Mouse (Mus musculus) CH12F3 (cell line): ENCODE results near the gene Cercam.
"Not testable (repeated sequence)": the region's sequence is repeated elsewhere in the genome, so short reads cannot be mapped to it uniquely, and the experiment has no call there.

ENCODE experiments used
- in situ Hi-C: fragments of 300-500 bp; cut with MboI; formaldehyde crosslinking; loops from 2 replicates; pipeline ENCODE4 v1.14.3; 2020; ENCODE audit warnings: low sequenced_read_pairs

The Cercam gene

DNA sequence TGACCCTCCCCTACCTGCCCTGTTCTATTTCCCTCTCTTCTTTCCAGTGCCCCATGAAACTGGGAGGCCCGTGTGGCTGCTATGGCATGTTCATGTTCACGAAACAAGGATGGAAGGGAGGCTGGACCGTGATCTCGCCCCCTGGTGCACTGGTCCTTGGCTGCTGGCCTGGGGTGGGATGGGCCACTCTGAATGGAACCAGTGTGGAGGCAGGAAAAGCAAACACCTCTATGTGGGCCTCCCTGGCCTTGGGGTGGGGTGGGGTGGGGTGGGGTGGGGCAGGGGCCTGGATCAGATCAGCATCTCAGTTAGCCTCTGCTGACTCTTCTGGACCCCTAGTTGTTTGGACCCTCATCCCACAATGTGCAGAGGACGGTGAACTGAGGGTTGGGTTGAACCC, 15.2 kb upstream of the Cercam start:
- in situ Hi-C loops = no loop called here

DNA sequence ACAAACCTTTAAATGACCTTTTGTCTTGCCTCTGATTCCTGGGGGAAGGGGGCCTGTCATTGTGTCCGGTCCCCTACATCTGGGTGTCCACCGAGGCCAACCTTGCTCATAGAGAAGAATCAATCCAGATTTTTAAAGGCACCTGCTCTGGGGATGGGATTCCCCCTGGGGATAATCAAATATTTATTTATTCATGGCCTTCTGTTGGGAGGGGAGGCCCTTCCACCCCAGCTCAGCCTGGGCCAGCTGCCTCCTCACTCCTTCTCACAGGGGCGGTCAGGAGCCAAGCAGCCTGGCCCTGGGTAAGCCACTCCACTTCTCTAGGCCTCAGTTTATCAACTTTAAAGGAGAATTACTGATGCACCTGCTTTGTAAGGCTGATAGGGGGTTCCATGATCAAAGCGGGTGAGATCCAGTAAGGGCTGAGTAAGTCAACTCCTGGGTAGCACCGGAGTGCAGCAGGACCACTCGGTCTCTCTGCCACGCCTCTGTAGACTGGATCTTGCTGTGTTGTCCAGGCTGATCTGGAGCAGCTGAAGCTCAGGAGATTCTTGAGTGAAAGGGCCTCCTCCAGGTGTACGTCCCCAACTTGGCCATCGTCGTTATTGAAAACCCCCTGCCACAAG, 13.3 kb upstream of the Cercam start:
- in situ Hi-C loops = no loop called here

DNA sequence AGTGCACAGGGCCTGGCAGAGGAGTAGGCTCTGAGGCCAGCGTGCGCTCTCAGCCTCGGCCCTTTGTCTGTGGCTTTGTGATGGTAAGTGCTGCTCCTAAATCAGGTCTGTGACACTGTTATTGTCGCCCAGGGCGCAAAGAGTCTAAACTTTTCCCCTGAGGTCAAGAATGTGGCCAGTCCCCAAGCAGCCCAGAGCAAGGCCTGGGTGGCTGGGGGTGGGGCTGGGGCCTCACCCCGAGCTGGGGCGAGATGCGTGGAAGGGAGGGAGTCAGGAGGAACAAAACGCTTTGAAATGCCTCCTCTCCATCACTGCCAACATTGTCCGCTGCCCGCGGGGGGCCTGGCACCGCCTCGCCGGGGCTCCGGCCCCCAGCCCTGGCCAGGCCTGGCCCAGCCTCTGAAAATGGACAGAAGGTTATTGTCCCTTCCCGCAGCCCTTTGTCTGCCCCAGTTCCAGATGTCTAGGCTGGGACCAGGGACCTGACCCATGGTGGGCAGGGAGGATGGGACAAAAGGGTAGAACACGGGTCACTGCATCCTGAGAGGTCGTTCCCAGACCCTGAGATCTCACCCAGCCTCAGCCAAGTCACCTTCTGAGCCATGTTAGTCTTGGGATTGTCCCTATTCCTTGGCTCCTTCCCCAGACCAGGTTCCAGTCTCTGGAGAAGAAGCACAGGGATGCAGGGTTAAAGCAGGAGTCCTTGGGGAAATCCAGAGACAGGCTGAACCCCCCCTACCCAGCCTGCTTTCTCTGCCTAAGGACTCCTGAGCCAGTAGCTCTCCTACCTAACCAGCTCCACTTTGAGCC, 12.3 kb upstream of the Cercam start:
- in situ Hi-C loops = no loop called here

DNA sequence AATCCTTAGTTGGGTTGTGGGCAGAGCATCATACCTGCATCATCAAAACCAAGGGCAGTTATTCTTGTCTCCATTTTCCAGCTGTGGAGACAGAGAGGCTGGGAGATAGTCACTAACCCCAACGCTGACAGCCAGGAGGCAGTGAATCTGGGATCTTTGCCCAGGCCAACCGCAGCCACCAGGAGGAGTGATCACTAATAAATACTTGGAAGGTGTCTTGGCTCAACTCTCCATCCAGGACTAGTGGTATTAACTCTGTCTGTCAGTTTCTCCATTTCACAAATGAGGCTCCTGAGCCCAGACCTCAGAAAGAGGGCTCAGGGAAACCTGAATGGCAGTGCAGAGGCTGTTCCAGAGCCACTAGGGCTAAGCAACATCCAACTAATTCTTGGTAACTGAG, 11.6 kb upstream of the Cercam start:
- in situ Hi-C loops = no loop called here

DNA sequence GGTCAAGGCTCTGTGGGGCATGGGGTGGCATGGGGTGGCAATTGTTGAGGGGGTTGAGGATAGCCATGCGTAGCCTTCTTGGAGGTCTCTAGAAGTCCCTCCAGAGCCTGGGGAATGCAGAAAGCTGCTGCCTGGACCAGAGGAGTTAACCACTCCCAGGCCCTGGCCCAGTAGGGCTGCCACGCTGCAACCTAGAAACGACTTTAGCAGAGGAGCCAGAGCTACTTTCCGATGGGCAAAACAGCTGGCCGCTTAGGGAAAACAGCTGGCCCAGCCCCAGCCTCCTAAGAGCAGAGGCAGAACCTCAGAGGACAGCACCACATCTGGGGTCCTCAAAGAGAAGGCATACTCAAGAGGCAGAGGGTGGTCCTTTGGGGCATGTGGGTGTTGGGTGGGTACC, 11.0 kb upstream of the Cercam start:
- in situ Hi-C loops = no loop called here

DNA sequence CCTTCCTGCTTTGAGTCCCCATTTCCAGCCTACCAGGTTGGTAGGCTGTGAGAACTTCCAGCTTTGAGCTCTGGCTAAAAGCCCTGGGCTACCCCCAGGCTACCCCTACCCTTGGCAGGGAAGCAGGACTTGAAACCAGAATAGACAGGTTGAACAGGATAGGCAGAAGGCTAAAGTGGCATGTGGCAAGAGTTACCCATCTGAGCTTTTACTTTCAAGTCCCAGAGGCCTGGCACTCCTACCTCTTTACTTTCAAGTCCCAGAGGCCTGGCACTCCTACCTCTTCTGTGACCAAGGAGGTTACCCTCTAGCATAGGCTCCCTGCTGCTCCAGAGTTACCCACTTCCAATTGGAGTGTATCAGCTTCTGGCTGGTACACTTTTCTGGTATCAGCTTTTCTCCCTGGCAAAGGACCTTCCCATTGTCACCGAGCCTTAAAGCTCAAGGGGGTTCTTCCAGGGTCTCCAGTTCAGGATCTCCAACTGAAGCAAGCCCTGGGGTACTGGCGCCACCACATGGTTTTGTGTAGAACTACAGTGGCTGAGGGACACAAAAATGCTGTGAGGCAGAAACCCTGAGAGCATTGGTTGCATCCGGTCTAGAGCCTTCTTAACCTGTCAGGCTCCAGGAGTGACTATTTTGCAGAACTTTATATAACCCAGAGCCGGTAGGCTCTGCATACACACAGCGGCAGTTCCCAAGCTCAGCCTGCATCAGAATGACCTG, 10.1 kb upstream of the Cercam start:
- in situ Hi-C loops = no loop called here

DNA sequence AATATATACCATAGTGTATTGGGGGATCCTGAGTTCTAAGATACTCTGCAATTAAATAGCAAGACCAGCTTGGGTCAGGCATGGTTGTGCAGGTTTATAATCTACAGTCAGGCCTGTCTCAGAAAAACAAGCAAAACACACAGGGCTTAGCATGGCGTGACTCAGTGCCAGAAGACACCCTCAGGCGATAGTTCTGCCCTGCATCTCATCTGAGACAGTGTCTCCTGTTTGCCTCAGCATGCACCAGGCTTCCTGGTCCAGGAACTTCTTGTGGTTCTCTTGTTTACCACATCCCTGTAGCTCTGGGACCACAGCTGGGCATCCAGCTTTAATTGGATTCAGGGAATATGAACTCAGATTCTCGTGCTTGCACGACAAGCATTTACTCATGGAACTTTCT, 3.8 kb upstream of the Cercam start:
- in situ Hi-C loops = no loop called here

DNA sequence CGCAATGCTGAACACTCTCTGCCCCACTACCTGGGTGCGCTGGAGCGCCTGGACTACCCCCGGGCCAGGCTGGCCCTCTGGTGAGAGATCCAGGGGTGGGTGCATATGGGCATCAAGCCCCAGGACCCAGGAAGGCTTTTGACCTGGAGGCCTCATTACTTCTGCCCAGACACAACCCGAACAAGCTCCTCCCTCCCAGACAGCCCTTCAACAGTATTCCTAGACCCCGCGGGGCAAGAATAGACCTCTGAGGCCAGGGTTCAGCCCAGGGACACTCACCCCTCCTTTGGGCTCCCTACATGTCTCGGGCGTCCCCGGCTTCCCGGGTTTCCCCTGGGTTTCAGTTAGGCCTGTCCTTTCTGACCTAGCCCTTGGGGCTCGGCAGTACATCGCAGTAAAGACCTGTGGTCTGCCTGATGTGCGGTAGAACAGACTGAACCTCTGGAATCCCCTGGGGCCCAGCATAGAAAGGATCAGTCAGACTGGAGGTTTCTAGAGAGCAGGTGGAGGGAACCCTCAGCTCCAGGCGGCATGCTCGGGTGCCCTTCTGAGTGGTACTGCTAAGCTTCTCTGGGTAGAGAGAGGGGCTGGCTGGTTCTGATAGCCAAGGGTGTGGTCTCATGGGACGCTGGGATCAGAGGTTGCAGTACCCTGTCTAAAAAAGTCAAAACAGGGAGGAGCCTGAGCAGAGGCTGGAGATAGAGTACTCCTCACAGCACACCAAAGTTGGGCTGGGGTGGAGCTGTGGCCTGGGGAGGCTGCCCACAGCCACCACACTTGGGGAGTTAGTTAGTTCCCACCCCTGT, 885 bp downstream of the Cercam start:
- in situ Hi-C loops = no loop called here

DNA sequence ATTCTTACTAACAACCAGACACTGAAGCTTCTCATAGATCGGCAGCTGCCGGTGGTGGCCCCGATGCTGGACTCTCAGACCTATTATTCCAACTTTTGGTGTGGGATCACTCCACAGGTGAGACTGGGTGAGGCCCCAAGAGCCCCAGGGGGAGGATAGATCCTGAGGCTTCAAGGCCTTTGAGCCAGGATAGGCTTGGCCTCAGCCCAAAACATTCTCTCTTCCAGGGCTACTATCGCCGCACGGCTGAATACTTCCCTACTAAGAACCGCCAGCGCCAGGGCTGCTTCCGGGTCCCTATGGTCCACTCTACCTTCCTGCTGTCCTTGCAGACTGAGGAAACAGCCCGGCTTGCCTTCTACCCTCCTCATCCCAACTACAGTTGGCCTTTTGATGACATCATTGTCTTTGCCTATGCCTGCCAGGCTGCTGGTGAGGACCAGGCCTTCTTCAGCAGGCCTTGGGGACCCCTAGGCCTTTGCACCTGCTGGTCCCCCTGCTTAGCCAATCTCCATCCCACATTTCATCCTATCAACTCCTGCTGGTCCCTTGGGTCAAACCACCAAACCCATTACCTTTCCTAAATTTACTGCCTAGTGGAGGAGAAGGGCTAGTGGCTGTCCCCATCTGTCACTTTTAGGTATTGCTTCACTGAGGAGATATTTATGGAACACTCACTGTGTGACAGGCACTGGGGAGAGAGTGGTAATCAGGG, 3.8 kb downstream of the Cercam start:
- in situ Hi-C loops = no loop called here

DNA sequence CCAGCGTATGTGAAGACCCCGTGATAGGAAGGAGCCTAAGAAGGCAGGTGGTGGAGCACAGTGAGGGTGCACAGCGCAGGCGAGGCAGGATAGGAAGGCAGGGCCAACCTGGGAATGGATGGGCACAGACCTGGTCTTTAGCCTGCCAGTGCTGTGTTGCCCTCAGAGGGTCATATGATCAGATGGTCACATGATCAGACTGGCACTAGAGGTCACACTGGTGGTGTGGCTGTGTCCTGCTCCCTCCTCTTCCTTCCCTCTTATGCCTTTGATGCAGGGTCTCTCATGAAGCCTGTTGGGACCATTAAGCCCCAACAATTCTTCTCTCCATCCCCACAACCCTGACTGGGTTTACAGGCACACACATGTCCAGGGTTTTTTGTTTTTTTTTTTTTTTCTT, 4.8 kb downstream of the Cercam start:
- in situ Hi-C loops = no loop called here

DNA sequence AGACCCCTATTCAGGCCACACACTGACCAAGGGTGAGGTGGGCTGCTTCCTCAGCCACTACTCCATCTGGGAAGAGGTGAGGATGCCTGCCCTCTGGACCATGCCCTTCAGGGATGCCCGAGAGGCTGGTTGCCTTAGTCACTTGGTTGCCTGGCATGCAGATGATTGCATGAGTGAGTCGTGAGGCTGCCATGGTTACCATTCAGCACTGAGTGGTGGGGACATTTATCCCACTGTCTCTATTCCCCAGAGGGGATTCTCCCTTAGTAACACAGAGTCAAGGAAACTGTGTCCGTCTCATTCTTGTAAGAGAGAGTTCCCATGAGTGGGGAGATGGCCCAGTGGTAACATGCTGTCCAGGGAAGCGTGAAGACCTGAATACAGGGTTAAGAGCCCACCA, 9.1 kb downstream of the Cercam start:
- in situ Hi-C loops = no loop called here

DNA sequence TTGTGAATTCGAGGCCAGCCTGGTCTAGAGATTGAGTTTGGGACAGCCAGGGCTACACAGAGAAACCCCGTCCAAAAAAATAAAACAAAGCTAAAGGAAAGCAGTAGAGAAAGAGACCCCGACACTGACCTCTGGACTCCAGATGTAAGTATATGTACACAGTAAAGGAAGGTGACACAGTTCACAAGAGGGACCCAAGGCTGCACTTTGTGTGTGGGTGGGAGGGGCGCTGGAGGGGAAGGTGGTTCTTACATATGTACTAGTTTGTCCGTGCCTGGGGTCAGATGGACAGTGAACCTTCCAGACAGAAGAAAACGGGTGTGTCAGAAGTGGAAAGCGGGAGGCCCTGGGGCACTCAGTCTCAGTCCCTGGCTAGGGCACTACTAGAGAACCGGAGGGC, 10.2 kb downstream of the Cercam start:
- in situ Hi-C loops = no loop called here

DNA sequence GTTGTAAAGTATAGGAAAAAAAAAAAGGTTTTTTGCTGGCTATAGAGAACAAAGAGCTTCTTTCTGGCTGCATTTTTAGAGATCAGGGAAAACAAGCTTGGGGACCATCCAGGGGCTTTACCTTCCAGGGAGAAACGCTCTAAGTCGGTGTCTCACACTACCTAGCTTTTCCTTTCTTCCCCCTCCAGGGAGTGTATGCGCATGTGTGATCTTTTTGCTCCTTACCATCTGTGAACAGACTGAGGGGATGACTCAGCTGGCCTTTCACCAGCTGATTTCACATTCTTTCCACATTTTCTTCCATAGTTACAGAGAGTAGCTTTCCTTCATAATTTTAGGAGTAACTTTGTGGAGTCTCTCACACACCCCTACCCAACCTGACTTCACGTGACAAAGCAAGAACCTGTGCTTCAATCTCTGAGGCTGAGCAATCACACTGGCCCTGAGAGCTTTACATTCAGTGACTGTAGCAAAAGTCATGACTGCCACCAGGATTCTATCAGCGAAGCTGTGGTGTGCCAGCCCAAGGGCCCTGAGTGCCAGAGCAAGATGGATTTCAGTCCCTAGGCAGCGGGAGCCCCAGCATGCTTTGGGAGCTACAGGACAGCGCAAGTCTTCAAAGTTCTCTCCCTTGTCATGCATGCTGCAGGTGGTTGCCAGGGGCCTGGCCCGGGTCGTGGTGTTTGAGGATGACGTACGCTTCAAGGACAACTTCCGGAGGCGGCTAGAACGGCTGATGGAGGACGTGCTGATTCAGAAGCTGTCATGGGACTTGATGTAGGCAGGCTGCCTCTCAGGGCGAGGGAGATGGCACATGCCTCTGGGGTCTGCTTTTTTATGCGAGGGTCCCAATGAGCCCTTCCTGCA, 11.2 kb downstream of the Cercam start:
- in situ Hi-C loops = no loop called here

DNA sequence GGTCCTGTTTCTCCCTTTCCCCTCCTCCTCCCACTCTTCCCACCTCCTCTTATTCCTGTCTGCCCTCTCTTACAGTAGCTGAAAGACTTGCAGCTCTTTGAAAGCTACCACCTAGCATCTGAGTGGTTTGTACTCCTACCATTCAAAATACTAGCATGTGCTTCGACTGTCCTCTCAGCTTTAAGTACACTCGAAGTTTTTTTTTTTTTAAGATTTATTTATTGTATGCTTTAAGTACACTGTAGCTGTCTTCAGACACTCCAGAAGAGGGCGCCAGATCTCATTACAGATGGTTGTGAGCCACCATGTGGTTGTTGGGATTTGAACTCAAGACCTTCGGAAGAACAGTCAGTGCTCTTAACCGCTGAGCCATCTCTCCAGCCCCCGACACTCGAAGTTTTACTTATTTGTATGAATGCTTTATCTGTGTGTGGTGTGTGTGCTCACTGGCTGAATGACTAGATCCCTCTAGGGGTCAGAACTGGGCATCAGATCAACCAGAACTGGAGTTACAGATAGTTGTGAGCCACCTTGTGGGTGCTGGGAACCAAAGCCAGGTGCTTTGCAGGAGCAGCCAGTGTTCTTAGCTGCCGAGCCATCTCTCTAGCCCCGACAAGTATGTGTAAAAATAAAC, 17.8 kb downstream of the Cercam start:
- in situ Hi-C loops = not testable (repeated sequence)

DNA sequence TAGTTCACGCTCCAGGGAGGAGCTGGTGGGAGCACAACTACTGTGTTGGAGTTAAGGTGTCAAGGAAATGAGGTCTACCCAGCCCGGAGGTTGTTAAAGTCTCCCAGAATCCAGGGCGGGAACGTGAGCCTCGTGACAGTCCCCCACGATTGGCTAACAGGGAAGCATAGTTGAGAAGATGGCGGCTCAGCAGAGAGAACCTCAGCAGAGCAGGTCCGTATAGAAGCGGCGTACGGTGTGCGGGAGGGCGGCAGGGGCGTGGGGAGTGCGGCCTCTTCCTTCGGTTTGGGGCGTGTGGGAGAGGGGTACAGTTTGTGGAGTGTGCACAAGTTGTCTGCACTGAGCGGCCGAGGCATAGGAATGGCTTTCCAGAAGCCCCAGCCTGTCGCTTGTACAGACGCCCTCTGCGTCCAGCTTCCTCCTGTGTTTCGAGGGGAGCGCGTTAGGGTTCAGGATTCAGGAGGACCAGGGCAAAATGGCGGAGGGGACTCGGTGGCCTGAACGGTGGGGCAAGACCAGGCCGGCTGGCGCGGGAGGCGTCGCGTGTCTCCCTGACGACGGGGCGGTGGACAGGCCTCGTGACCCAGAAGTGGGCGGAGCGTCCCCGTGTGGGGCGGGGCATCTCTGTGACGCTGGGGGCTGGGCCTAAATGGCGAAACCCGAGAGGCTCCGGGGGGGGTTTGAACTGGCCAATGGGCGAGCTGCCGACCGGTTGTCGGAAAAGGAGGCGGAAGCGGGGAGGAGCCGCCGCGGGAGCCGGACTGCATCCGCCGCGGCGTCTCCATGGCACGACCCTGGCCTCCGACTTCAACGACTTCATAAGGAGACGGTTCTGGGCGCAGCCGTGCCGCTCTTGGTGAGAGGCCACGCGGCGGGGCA, 20.3 kb downstream of the Cercam start, which contains the start of gene Odf2:
TSS of gene Odf2 (plus strand) at position 156 of the 879 bp plus-strand sequence.
- in situ Hi-C loops = no loop called here

DNA sequence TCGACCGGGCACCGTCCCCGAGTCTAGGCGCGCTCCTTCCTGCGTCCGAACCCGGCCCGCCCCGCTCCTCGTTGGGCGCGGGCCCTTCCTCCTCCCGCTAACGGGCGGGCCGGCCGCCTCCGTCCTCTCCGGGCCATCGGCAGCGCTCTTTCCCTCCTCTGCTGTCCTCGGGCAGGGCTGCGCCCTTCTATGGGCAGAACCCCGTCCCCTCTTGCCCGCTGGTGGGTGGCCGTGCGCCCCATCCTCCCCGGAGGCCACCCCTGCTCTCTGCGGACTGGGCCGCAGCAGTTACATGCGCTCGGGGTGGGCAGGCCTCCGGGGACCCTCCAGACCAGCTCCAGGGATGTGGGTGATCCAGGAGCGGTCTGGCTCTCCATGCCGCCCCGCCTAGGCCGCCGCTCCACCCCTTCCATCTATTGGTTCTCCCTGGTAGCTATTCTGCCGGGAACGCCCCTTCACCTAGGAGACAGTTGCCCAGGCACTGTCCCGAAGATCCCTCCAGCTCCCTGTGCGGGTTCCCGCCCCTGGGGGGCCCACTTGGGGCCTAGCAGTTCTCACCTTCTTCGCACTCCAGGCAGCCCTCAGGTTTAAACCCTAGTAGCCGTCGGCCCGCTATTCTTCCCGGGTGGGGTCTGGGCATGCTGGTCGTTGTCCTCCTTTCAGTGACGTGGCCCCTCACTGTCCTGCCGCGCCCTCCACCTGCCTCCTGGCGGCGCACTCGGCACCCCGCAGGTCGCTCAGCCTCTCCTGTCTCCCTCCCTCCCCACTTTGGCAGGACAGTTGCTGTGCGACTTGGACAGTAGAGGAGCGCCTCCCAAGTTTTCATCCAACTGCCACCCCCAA, 21.2 kb downstream of the Cercam start:
- in situ Hi-C loops = no loop called here

DNA sequence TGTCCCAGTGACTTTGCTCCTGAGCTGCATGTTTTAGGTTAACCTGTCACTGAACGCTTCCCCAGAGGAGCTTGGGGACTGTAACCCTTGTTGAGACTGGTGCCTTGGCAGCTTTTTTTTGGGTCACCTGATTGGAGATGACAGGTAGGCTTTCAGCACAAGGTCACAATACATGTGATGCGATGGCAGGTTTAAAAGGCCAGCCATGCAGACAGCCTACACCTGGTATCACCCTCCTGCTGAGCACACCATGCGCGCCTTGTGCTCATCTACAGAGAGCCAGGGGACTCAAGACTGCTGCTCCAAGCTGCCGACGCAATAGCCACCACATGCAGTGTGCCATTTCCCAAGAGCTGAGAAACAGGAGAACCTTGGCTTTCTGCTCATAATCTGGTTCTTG, 22.8 kb downstream of the Cercam start:
- in situ Hi-C loops = no loop called here
